Mouse (Mus musculus) forebrain, postnatal 0 days (tissue): ENCODE data around the gene C2cd5. TPM values are rescaled to one million over a fixed set of nuclear protein-coding genes. Genes with fewer than 3 reads are reported as not detected.

Experiments used
- ATAC-seq: fragments of 200-750 bp; cut with Nextera tagmentation; 2 replicates; pipeline ENCODE4 v1.8.0; 2017; ENCODE audit warnings: mild to moderate bottlenecking, moderate library complexity
- DNase-seq: peaks from one replicate; pipeline ENCODE4 v3.0.0-alpha.2; 2015
- H3K27ac ChIP-seq: fragments of 300-500 bp; sonication (generic); 2 replicates; pipeline ENCODE4 v1.5.1; 2014; ENCODE audit warnings: low read depth, mild to moderate bottlenecking, antibody characterized with exemption, low read length, moderate library complexity, mixed read lengths
- H3K27me3 ChIP-seq: fragments of 300-500 bp; sonication (generic); 2 replicates; pipeline ENCODE4 v1.6.1; 2014; ENCODE audit warnings: mild to moderate bottlenecking, low read length, mixed read lengths; ENCODE audit not compliant: insufficient read depth
- H3K36me3 ChIP-seq: fragments of 300-500 bp; sonication (generic); 2 replicates; pipeline ENCODE4 v1.6.1; 2014; ENCODE audit warnings: mild to moderate bottlenecking, moderate library complexity; ENCODE audit not compliant: insufficient read depth
- H3K4me1 ChIP-seq: fragments of 300-500 bp; sonication (generic); 2 replicates; pipeline ENCODE4 v1.6.1; 2014; ENCODE audit warnings: antibody characterized with exemption; ENCODE audit not compliant: insufficient read depth
- H3K4me2 ChIP-seq: fragments of 300-500 bp; sonication (generic); 2 replicates; pipeline ENCODE4 v1.6.1; 2014; ENCODE audit warnings: low read depth, mild to moderate bottlenecking, moderate library complexity
- H3K4me3 ChIP-seq: fragments of 300-500 bp; sonication (generic); 2 replicates; pipeline ENCODE4 v1.5.1; 2014; ENCODE audit warnings: low read depth, low read length, mixed read lengths
- H3K9ac ChIP-seq: fragments of 300-500 bp; sonication (generic); 2 replicates; pipeline ENCODE4 v1.6.1; 2014; ENCODE audit warnings: mild to moderate bottlenecking
- H3K9me3 ChIP-seq: fragments of 300-500 bp; sonication (generic); 2 replicates; pipeline ENCODE4 v1.6.1; 2016; ENCODE audit warnings: low read length
- CTCF ChIP-seq: sonication (generic); IDR thresholded peaks from 2 replicates; pipeline ENCODE4 v1.5.1; 2016; ENCODE audit warnings: antibody characterized with exemption, control low read depth, low read depth
- WGBS: fragments of 180-500 bp; shearing (Covaris S2); extraction: QIAGEN DNeasy Blood & Tissue Kit; methylation state at CpG from one replicate; pipeline ENCODE4 v1.1.7; 2014; 5-methylcytosine and 5-hydroxymethylcytosine counted together
- polyA plus RNA-seq: library from polyadenylated mRNA; unstranded; fragments of >200 nt; fragmentation: Nextera tagmentation; extraction: Ambion mirVana; gene quantifications from 2 replicates; pipeline ENCODE4 v1.2.1, GENCODE M21; 2015
- total RNA-seq: library from RNA; depleted of rRNA; stranded (reverse); fragments of >200 nt; gene quantifications from 2 replicates; pipeline ENCODE4 v1.2.3, GENCODE M21; 2014; rRNA removed

The C2cd5 gene
- total RNA-seq (32.6 and 45.7 TPM in 2 replicates), polyA plus RNA-seq (10.7 and 18.5 TPM in 2 replicates)

DNA sequence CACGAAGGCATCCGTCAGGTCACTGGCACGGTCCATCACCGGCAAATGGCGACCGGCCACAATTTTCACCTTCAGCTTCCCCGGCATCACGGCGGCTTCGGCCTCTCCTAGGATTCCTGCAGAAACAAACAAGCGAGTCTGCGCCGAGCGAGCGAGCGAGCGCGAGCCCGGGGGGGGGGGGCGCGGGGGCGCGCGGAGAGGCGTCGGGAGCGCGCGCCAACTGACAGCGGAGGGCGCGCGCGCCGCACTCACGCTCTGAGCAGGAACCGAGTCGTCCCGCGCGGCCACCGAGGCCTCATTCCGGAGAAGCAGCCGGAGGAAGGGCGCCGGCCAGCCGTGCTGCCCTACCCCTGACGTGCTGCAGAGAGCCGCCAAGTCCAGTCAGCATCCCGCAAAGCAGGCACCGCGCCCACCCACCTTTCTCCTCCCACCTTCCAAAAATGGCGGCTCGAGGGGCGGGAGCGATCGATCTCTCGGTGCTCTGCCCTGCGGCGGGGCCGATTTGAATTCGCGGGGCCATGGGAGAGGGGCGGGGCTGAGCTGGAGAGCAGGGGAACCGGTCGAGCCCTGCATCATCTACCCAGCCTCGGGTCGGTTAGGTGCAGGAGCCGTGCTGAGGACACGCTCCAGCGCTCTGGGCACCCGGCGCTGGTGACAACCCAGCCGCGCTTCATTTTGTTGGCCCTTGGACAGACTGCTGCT, at the start of gene C2cd5:
TSS of gene C2cd5 (minus strand) at position 461 of the 702 bp plus-strand sequence.
- under 1% methylated on average over 58 of the region's 75 CpGs for WGBS
- DNase-seq (peak; percentile 98), ATAC-seq (peak; percentile 98)
- H3K27me3 ChIP-seq = no peaks in the 10 kb centered on the region
- peak within 1 kb of the TSS; percentile 92 for H3K9ac ChIP-seq
- H3K4me2 ChIP-seq = peak within 1 kb of the TSS; percentile 68
- H3K4me1 ChIP-seq = peaks cover 8% of the 10 kb centered on the region
- H3K9me3 ChIP-seq = peaks cover 5% of the 10 kb centered on the region; the same call in 1 of the 2 replicates
- 0 out of 2 replicates have a peak, but pooled peaks cover 4% of the 10 kb centered on the region for H3K36me3 ChIP-seq
- peak within 1 kb of the TSS; percentile 76 for H3K4me3 ChIP-seq
- TF ChIP-seq CTCF = no peak
- peak within 1 kb of the TSS; percentile 97 for H3K27ac ChIP-seq

DNA sequence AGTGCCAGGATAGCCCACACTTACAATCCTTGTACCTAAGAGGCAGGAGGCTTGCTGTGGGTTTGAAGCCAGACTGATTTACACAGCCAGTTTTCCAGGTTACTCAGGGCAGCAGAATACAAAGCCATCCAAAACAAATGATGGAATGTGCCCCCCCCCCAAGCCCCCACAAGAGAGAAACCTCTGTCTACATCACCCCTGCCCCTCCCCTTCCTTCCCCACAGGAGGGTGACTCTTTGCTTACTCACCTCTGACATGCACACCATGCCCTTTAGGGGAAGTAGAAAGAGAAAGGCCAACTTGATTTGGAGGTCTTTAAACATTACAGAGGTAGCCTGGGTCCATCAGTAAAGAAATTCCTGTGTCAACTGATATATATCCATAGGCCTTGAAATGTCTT, 48.9 kb upstream of the C2cd5 start:
- no peak overlapping the region for H3K27ac ChIP-seq
- no peaks in the 10 kb centered on the region for H3K4me1 ChIP-seq
- no peaks in the 10 kb centered on the region for H3K36me3 ChIP-seq
- DNase-seq (no peak), ATAC-seq (no peak)
- H3K9ac ChIP-seq = no peak overlapping the region
- H3K9me3 ChIP-seq = no peaks in the 10 kb centered on the region
- no peak overlapping the region for H3K4me2 ChIP-seq
- H3K27me3 ChIP-seq = no peaks in the 10 kb centered on the region
- no peak for TF ChIP-seq CTCF
- no peak overlapping the region for H3K4me3 ChIP-seq

DNA sequence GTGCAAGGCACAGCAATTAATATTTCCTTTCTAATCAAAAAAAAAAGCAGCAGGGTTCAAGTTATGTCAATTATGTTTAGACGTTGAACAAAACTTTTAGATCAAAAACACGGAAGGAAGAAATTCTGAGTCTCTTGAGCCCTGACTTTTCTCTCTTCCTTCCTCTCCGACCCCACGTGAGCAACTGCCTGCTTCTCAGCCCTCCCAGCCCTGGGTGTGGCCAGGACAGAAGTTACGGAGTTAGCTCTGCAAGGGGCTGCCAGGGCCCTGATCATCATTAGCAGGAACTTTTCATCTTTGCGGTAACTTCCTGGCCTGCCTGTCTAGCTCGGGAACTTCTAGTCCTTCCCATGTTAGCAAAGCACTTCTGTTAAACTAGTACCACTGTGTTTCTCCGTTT, 46.8 kb upstream of the C2cd5 start:
- ATAC-seq = no peak
- H3K36me3 ChIP-seq = no peaks in the 10 kb centered on the region
- H3K27ac ChIP-seq = no peak overlapping the region
- TF ChIP-seq CTCF = no peak
- H3K4me3 ChIP-seq = no peak overlapping the region
- no peaks in the 10 kb centered on the region for H3K4me1 ChIP-seq
- H3K9ac ChIP-seq = no peak overlapping the region
- 55% methylated on average over 8 of the region's 8 CpGs for WGBS
- H3K27me3 ChIP-seq = no peaks in the 10 kb centered on the region
- no peak for DNase-seq
- H3K4me2 ChIP-seq = no peak overlapping the region
- H3K9me3 ChIP-seq = no peaks in the 10 kb centered on the region

DNA sequence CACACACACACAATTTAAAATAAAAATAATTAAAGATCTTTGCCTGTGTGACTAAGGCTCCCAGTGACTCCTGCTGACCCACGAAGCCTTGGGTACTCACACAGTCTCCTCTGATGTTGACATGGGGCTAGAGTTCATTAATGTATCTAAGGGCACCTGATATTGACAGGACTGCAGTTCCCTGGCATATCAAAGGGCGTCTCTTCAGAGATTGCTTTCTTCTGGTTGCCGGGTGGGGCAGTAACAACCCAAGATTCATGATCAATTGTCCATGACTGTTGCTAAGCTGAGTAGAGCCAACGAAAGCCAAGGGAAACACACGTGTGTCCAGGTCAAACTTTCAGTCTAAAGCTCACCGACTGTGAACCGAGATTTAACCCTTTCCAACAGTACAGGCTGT, 45.1 kb upstream of the C2cd5 start:
- no peak overlapping the region for H3K4me2 ChIP-seq

DNA sequence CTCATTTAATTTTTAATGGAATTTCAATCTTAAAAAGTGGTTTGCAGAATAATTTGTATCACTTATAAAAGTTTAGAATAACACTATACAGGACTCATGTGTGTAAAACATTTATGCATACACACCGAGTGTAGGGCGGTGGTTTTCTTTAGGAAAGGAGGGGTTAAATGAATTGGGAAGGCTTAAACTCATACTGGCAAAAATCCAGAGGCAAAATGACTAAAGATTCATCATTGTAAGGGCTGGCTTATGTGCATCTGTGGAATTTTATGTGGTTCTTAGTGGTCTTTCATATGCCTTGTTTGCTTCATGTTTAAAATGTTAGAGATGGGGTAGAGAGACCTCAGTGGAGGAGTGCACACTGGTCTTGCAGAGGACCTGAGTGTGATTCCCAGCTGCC, 44.6 kb upstream of the C2cd5 start:
- H3K36me3 ChIP-seq = no peaks in the 10 kb centered on the region
- no peak overlapping the region for H3K27ac ChIP-seq
- H3K4me3 ChIP-seq = no peak overlapping the region
- no peaks in the 10 kb centered on the region for H3K4me1 ChIP-seq
- 81% methylated on average over 2 of the region's 2 CpGs for whole genome bisulfite sequencing
- no peak overlapping the region for H3K9ac ChIP-seq
- no peak for TF ChIP-seq CTCF
- H3K27me3 ChIP-seq = no peaks in the 10 kb centered on the region
- no peaks in the 10 kb centered on the region for H3K9me3 ChIP-seq
- no peak overlapping the region for H3K4me2 ChIP-seq
- no peak for ATAC-seq
- no peak for DNase-seq

More for the DNA sequence above, 45.1 kb upstream of the C2cd5 start:
- H3K36me3 ChIP-seq = no peaks in the 10 kb centered on the region
- no peaks in the 10 kb centered on the region for H3K27me3 ChIP-seq
- no peak overlapping the region for H3K27ac ChIP-seq
- H3K4me1 ChIP-seq = no peaks in the 10 kb centered on the region
- no peak for ATAC-seq
- no peak for TF ChIP-seq CTCF
- no peak for DNase-seq
- H3K4me3 ChIP-seq = no peak overlapping the region
- no peak overlapping the region for H3K9ac ChIP-seq
- H3K9me3 ChIP-seq = no peaks in the 10 kb centered on the region
- WGBS = 67% methylated on average over 7 of the region's 7 CpGs

DNA sequence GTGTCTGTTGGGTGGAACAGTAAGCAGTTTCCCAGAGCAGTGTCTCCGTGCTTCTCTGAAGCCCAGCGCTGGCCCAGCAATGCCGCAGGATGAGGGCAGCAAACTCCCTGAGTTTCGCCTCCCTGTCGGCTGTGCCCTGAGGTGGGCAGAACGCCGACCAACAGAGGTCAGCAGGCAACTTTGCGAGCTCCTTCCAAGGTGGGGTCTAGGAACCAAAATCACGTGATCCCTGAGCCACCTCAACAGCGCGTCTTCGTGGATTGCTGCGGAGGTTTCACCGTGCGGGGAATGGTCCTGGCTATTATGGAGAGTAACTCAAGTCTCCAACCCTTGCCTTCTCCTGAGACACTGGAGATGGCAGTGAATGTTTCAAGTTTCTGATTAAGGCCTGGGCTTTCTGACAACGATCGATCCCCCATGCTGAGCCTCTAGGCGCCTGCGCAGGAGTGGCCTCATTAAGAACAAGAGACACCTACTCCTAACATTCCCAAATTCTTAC, 43.9 kb upstream of the C2cd5 start:
- 18% methylated on average over 19 of the region's 19 CpGs for WGBS
- no peak for TF ChIP-seq CTCF
- Histone ChIP-seq H3K27ac (no peak overlapping the region), H3K27me3 (no peaks in the 10 kb centered on the region), H3K4me2 (peak overlapping the region; percentile 60), H3K4me1 (no peaks in the 10 kb centered on the region), H3K9ac (peak overlapping the region; percentile 36), H3K36me3 (no peaks in the 10 kb centered on the region), H3K4me3 (peak overlapping the region; percentile 38), H3K9me3 (no peaks in the 10 kb centered on the region)
- ATAC-seq (no peak), DNase-seq (peak; percentile 46)

DNA sequence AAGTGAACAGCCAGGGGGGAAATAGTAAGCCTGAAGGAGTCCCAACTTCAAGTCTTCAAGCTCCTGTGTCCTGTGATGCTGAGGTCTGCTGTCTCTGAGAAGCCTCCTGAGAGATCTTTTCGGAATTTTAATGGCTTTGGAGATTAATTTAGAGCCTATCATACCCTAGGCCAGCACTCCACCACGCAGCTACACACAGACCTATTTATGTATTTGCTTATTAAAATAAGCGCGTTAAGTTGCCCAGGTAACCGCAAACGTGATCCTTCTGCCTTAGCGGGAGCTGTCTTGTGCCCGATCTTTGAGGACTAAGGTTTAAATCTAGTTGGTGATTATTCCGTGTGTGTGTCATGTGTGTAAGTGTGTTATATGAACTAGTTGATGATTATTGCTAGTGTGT, 43.4 kb upstream of the C2cd5 start:
- Histone ChIP-seq H3K27me3 (no peaks in the 10 kb centered on the region), H3K9me3 (no peaks in the 10 kb centered on the region), H3K4me1 (no peaks in the 10 kb centered on the region), H3K4me2 (peak overlapping the region; percentile 60), H3K9ac (no peak overlapping the region; the same call in 1 of the 2 replicates), H3K36me3 (no peaks in the 10 kb centered on the region), H3K27ac (no peak overlapping the region), H3K4me3 (peak overlapping the region; percentile 38; the same call in 1 of the 2 replicates)
- 76% methylated on average over 9 of the region's 9 CpGs for WGBS
- no peak for TF ChIP-seq CTCF
- ATAC-seq (no peak), DNase-seq (no peak)
